Mouse (Mus musculus) heart, embryonic 10.5 days (tissue): ENCODE results near the gene Glt1d1. TPM values are rescaled to one million over a fixed set of nuclear protein-coding genes. Genes with fewer than 3 reads are reported as not detected.

Experiments used
- DNase-seq: peaks from one replicate; pipeline ENCODE4 v3.0.0-alpha.2; 2017; ENCODE audit warnings: low spot score
- H3K27ac ChIP-seq: fragments of 300-500 bp; sonication (generic); 2 replicates; pipeline ENCODE4 v1.5.1; 2016; ENCODE audit warnings: mild to moderate bottlenecking
- H3K27me3 ChIP-seq: fragments of 300-500 bp; sonication (generic); 2 replicates; pipeline ENCODE4 v1.6.1; 2016; ENCODE audit warnings: mild to moderate bottlenecking; ENCODE audit not compliant: poor library complexity, insufficient read depth, severe bottlenecking
- H3K36me3 ChIP-seq: fragments of 300-500 bp; sonication (generic); 2 replicates; pipeline ENCODE4 v1.6.1; 2016; ENCODE audit warnings: mild to moderate bottlenecking, moderate library complexity
- H3K4me1 ChIP-seq: fragments of 300-500 bp; sonication (generic); 2 replicates; pipeline ENCODE4 v1.6.1; 2016; ENCODE audit warnings: mild to moderate bottlenecking
- H3K4me3 ChIP-seq: fragments of 300-500 bp; sonication (generic); 2 replicates; pipeline ENCODE4 v1.5.1; 2016; ENCODE audit warnings: mild to moderate bottlenecking, moderate library complexity
- H3K9me3 ChIP-seq: fragments of 300-500 bp; sonication (generic); 2 replicates; pipeline ENCODE4 v1.6.1; 2016; ENCODE audit warnings: mild to moderate bottlenecking, moderate library complexity
- WGBS: fragments of 180-500 bp; shearing (Covaris S2); methylation state at CpG from one replicate; pipeline ENCODE4 v1.1.7; 2016; 5-methylcytosine and 5-hydroxymethylcytosine counted together
- polyA plus RNA-seq: library from polyadenylated mRNA; unstranded; fragments of >200 nt; fragmentation: Nextera tagmentation; extraction: Ambion mirVana; gene quantifications from 2 replicates; pipeline ENCODE4 v1.2.1, GENCODE M21; 2016

Gene Glt1d1
- polyA plus RNA-seq, 1 experiment from 2014 or later = 0.11 TPM

DNA sequence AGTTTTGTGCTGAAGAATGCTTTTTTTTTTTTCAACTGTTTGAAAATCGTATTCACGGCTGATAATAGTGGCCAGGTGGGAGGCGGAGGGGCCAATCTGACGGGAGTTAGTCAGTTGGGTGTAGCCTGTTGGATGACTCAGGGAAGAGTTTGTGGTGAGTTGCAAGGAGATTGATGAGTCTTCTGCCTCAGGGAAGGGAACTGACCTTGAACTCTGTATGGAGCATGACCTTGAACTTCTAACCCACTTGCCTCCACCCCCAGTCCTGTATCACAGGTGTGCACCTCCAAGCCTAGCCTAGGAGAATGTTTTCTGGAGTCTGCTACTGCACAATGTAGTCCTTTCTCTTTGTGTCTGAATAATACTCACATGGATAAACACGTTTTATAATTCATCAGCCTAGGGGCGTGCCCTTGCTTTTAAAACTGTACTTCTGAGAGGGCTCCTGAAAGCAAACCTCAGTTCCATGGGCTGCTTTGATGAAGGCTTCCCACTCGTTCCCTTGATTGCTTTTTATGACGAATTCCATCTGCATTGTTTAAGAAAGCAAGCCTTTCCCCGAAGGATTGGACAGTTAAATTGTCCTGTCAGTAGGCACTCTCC, 56.6 kb downstream of the Glt1d1 start:
- H3K4me3 ChIP-seq = no peak overlapping the region
- H3K27ac ChIP-seq = no peak overlapping the region
- H3K36me3 ChIP-seq = no peaks in the 10 kb centered on the region
- no peaks in the 10 kb centered on the region for H3K9me3 ChIP-seq
- H3K27me3 ChIP-seq = no peaks in the 10 kb centered on the region
- no peaks in the 10 kb centered on the region for H3K4me1 ChIP-seq
- DNase-seq = no peak
- 75% methylated on average over 9 of the region's 9 CpGs for WGBS

DNA sequence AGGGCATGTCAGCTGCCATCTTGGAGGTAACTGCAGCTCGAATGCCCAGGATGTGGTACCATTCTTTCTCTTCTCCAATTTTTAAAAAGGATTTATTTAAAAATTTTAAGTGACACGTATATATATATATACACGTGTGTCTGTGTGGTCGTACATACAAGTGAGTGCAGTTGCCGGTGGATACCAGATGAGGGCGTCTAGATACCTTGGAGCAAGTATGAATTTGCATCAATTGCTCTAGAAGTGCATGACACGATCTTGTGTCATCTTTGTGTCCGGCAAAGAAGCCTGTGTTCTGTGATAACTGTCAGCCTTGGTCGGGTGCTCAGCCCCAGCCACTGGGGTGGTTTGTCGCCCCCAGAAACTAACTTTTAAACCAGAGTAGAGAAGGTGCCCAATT, 59.0 kb downstream of the Glt1d1 start:
- H3K27me3 ChIP-seq = no peaks in the 10 kb centered on the region
- no peak for DNase-seq
- no peaks in the 10 kb centered on the region for H3K36me3 ChIP-seq
- no peak overlapping the region for H3K27ac ChIP-seq
- H3K4me3 ChIP-seq = no peak overlapping the region
- 83% methylated on average over 10 of the region's 10 CpGs for WGBS
- H3K9me3 ChIP-seq = no peaks in the 10 kb centered on the region
- no peaks in the 10 kb centered on the region for H3K4me1 ChIP-seq

DNA sequence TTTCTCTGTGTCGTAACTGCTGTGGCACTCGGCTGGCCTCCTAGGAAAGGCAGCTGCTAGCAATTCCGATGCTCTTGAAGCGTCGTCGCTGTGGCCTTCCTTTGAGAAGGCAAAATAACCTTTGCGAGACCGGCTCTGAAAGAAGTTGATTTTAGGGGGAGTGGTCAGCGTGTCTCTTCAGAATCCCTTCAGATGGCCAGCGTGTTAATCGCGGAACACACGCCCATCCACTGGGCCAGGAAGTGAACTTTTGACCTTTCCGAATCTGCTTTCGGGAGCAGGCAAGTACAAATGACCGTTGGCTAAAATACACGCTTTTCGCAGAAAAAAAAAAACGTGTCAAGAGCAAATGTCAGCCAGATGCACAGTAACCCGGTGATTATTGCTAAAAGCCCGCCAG, 59.5 kb downstream of the Glt1d1 start:
- no peaks in the 10 kb centered on the region for H3K36me3 ChIP-seq
- H3K4me3 ChIP-seq = no peak overlapping the region
- 76% methylated on average over 21 of the region's 21 CpGs for WGBS
- no peak for DNase-seq
- H3K9me3 ChIP-seq = no peaks in the 10 kb centered on the region
- no peaks in the 10 kb centered on the region for H3K4me1 ChIP-seq
- H3K27ac ChIP-seq = no peak overlapping the region
- no peaks in the 10 kb centered on the region for H3K27me3 ChIP-seq

DNA sequence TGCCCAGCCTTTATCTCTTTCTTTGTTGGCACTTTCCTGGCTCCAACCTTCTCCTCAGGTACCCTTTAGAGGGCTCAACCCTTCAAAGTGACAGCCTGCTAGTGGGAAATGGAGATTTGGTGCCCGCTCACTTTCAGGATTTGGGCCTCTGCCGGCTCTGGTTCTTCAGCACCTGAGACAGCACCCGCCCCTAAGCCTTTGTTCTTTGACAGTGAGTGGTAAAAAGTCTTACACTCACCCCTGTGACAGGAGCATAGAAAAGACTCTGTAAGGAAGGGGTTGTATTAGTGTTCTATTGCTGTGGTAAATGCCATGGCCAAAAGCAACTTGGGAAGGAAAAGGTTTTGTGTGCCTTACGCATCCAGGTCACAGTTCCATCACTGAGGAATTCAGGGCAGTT, 63.8 kb downstream of the Glt1d1 start:
- Histone ChIP-seq H3K9me3 (no peaks in the 10 kb centered on the region), H3K27ac (no peak overlapping the region), H3K27me3 (no peaks in the 10 kb centered on the region), H3K36me3 (no peaks in the 10 kb centered on the region), H3K4me1 (no peaks in the 10 kb centered on the region), H3K4me3 (no peak overlapping the region)
- 56% methylated on average over 4 of the region's 4 CpGs for WGBS
- no peak for DNase-seq

- Histone ChIP-seq H3K27ac (no peak overlapping the region), H3K4me1 (no peaks in the 10 kb centered on the region), H3K36me3 (no peaks in the 10 kb centered on the region), H3K27me3 (no peaks in the 10 kb centered on the region), H3K9me3 (no peaks in the 10 kb centered on the region), H3K4me3 (no peak overlapping the region)
- 82% methylated on average over 4 of the region's 4 CpGs for WGBS
- no peak for DNase-seq
Observed at GRCm38 (mm10) chr5:127696602-127697001, 64.5 kb downstream of the Glt1d1 start.

- H3K4me3 ChIP-seq = no peak overlapping the region
- no peaks in the 10 kb centered on the region for H3K36me3 ChIP-seq
- DNase-seq = no peak
- no peaks in the 10 kb centered on the region for H3K4me1 ChIP-seq
- no peak overlapping the region for H3K27ac ChIP-seq
- 36% methylated on average over 2 of the region's 2 CpGs for WGBS
- no peaks in the 10 kb centered on the region for H3K9me3 ChIP-seq
- no peaks in the 10 kb centered on the region for H3K27me3 ChIP-seq
Observed at GRCm38 (mm10) chr5:127698525-127698924, 66.5 kb downstream of the Glt1d1 start.

- H3K36me3 ChIP-seq = no peaks in the 10 kb centered on the region
- DNase-seq = no peak
- H3K27ac ChIP-seq = no peak overlapping the region
- H3K27me3 ChIP-seq = no peaks in the 10 kb centered on the region
- H3K9me3 ChIP-seq = no peaks in the 10 kb centered on the region
- H3K4me1 ChIP-seq = no peaks in the 10 kb centered on the region
- no peak overlapping the region for H3K4me3 ChIP-seq
- WGBS = 83% methylated on average over 5 of the region's 5 CpGs
Observed at GRCm38 (mm10) chr5:127699679-127700078, 67.6 kb downstream of the Glt1d1 start.

DNA sequence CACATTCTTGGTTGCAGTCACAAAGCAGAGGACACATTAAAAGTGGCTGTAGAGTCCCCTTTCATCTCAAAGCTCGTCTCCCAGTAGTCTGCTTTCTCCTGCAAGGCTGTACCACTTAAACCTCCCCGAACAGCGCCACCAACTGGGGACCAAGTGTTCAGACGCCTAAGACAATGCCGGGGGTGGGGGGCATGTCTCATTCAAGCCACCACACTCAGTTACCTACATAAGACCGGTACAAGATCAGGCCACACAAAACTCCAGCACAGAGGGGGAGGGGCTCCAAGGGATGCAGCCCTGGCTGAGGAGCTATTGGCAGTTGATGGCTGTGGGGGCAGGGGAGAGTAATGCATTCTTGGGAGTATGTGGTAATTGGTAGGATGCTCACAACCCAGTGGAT, 68.1 kb downstream of the Glt1d1 start:
- H3K27me3 ChIP-seq = no peaks in the 10 kb centered on the region
- 70% methylated on average over 6 of the region's 6 CpGs for WGBS
- H3K9me3 ChIP-seq = no peaks in the 10 kb centered on the region
- no peak for DNase-seq
- H3K4me3 ChIP-seq = no peak overlapping the region
- H3K36me3 ChIP-seq = no peaks in the 10 kb centered on the region
- H3K27ac ChIP-seq = no peak overlapping the region
- no peaks in the 10 kb centered on the region for H3K4me1 ChIP-seq

- Histone ChIP-seq H3K27me3 (no peaks in the 10 kb centered on the region), H3K4me1 (no peaks in the 10 kb centered on the region), H3K4me3 (no peak overlapping the region), H3K9me3 (no peaks in the 10 kb centered on the region), H3K27ac (no peak overlapping the region), H3K36me3 (no peaks in the 10 kb centered on the region)
- no peak for DNase-seq
- whole genome bisulfite sequencing = 72% methylated on average over 9 of the region's 9 CpGs
Observed at GRCm38 (mm10) chr5:127703609-127704180, 71.6 kb downstream of the Glt1d1 start.

DNA sequence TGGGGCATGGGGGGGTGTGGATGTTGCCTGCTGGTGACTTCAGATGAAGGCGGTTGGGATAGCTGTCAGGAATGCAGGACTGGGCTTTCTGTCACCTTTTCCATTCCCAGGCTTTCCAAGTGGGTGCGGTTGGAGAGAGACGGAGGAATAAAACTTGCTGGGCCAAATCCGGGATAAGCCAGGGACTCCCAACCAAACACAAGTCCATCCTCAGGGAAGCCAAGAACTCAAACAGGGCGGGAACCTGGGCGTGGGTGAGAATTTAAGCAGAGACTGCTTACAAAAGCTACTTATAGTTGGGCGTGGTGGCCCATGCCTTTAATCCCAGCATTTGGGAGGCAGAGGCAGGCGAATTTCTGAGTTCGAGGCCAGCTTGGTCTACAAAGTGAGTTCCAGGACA, 73.2 kb downstream of the Glt1d1 start:
- Histone ChIP-seq H3K27ac (no peak overlapping the region), H3K9me3 (no peaks in the 10 kb centered on the region), H3K36me3 (no peaks in the 10 kb centered on the region), H3K4me3 (no peak overlapping the region), H3K4me1 (no peaks in the 10 kb centered on the region), H3K27me3 (no peaks in the 10 kb centered on the region)
- 85% methylated on average over 9 of the region's 9 CpGs for WGBS
- no peak for DNase-seq

GRCm38 (mm10) chr5:127705976-127706375, 73.9 kb downstream of the Glt1d1 start:
- no peaks in the 10 kb centered on the region for H3K36me3 ChIP-seq
- H3K27ac ChIP-seq = no peak overlapping the region
- WGBS = 86% methylated on average over 8 of the region's 8 CpGs
- no peaks in the 10 kb centered on the region for H3K27me3 ChIP-seq
- H3K4me1 ChIP-seq = no peaks in the 10 kb centered on the region
- no peak overlapping the region for H3K4me3 ChIP-seq
- no peaks in the 10 kb centered on the region for H3K9me3 ChIP-seq
- no peak for DNase-seq

GRCm38 (mm10) chr5:127708143-127708542, 76.1 kb downstream of the Glt1d1 start:
- H3K4me3 ChIP-seq = no peak overlapping the region

DNA sequence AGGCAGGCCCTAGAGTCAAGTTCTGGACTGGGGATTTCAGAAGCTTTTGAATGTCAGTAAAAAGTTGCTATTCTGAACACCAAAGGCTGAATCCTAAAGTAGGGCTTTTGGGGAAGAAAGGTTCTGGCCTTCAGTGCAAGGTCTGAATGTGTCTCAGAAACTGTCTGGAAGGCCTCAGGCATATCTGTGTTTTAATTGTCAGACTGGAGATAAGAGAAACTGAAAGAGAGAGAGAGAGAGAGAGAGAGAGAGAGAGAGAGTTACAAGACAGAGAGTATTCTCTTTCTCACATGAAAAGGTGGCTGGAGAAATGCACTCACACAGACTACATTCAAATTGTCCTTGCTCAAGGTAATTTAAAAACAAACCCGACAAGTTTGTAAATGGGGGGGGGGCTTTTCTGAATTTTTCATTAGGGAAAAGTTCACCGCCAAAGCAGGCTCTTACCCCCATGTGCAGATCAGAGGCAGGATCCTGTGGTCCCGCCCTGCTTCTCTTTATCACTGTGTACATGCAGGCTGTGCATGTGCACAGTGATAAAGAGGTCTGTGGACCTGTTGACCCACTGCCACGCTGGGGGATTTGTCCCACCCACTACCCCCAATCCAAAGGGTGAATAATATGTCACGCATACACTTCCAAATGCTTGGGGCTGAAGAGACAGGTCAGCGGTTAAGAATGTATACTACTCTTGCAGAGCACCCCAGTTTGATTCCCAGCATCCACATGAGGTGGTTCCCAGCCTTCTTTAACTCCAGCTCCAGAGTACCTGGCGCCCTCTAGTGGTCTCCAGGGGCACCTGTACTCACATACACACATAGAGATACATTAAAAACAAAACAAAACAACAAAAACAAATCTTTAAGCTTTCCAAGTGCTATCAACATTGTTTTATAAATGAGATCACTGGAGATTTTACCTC, 83.0 kb downstream of the Glt1d1 start:
- H3K36me3 ChIP-seq = no peaks in the 10 kb centered on the region
- H3K27ac ChIP-seq = no peak overlapping the region
- DNase-seq = peak; percentile 71
- H3K4me3 ChIP-seq = no peak overlapping the region
- no peaks in the 10 kb centered on the region for H3K9me3 ChIP-seq
- H3K4me1 ChIP-seq = no peaks in the 10 kb centered on the region
- 64% methylated on average over 7 of the region's 7 CpGs for WGBS
- no peaks in the 10 kb centered on the region for H3K27me3 ChIP-seq

More at GRCm38 (mm10) chr5:127708143-127708542, 76.1 kb downstream of the Glt1d1 start:
- DNase-seq = no peak
- 67% methylated on average over 9 of the region's 9 CpGs for WGBS
- no peaks in the 10 kb centered on the region for H3K4me1 ChIP-seq
- no peaks in the 10 kb centered on the region for H3K9me3 ChIP-seq
- no peak overlapping the region for H3K27ac ChIP-seq
- H3K27me3 ChIP-seq = no peaks in the 10 kb centered on the region
- H3K36me3 ChIP-seq = no peaks in the 10 kb centered on the region
